Mouse (Mus musculus) stomach, postnatal 0 days (tissue): ENCODE measurements around the gene Nudt14.

ENCODE experiments used
- CTCF ChIP-seq: IDR thresholded peaks from 2 replicates; pipeline ENCODE4 v1.5.1; 2016; ENCODE audit warnings: antibody characterized with exemption, low read depth, mild to moderate bottlenecking, moderate library complexity
- EP300 ChIP-seq: optimal IDR thresholded peaks from 2 replicates; pipeline ENCODE3; 2016; ENCODE audit warnings: antibody characterized with exemption

- TF ChIP-seq CTCF (no peak), EP300 (no peak)
Measured at GRCm38 (mm10) chr12:112912951-112913745, 28.8 kb downstream of the Nudt14 start.
